Mouse (Mus musculus): ENCODE results near the gene Cep170. TPM values are rescaled to one million over a fixed set of nuclear protein-coding genes. Genes with fewer than 3 reads are reported as not detected.

Cep170 gene
- polyA plus RNA-seq, 1 experiment from 2014 or later, result 141 TPM

GRCm38 (mm10) chr1:176822949-176823348 lies 9.1 kb upstream of the Cep170 start:
- Histone ChIP-seq H3K36me3 (no peaks in the 10 kb centered on the region), H3K4me1 (peaks cover 3% of the 10 kb centered on the region; the same call in 1 of the 2 replicates), H3K9me3 (no peaks in the 10 kb centered on the region), H3K4me2 (replicated peaks) (no peak overlapping the region), H3K27me3 (no peaks in the 10 kb centered on the region), H3K4me3 (no peak overlapping the region), H3K9ac (replicated peaks) (no peak overlapping the region), H3K27ac (replicated peaks) (no peak overlapping the region)
- ATAC-seq (replicated peaks), result no peak
- 88% methylated on average over 4 of the region's 4 CpGs for WGBS

- Histone ChIP-seq H3K36me3 (no peaks in the 10 kb centered on the region), H3K4me2 (replicated peaks) (no peak overlapping the region), H3K9me3 (no peaks in the 10 kb centered on the region), H3K27ac (replicated peaks) (no peak overlapping the region), H3K27me3 (no peaks in the 10 kb centered on the region), H3K4me1 (peaks cover 3% of the 10 kb centered on the region; the same call in 1 of the 2 replicates), H3K9ac (replicated peaks) (no peak overlapping the region), H3K4me3 (no peak overlapping the region)
- no peak for ATAC-seq (replicated peaks)
- WGBS, result 63% methylated on average over 1 of the region's 1 CpGs
These were observed 8.1 kb upstream of the Cep170 start for GRCm38 (mm10) chr1:176821929-176822328.

DNA sequence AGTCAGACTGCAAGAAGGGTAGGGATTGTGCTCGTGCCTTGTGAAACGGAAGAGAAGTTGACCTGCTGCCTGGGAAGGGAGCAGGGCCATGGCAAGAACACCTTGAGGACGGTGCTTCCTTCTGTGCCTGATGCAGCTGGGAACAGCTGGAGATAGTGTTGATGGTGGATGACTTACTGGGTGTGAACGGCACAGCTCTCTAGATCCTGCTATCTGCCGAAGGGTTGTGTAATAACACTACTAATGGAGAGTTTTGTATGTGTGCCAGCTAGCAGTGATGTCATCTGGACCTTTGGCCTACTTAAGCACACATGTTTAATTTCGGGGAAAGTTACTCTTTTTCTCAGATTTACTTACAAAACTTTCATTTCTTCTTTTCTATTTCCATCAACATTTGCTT lies 4.9 kb upstream of the Cep170 start:
- H3K27ac ChIP-seq (replicated peaks), result no peak overlapping the region

GRCm38 (mm10) chr1:176818147-176818546 lies 4.3 kb upstream of the Cep170 start:
- no peak for ATAC-seq (replicated peaks)
- WGBS, result 93% methylated on average over 2 of the region's 2 CpGs
- no peak overlapping the region for H3K9ac ChIP-seq (replicated peaks)
- no peak overlapping the region for H3K4me2 ChIP-seq (replicated peaks)
- no peak overlapping the region for H3K27ac ChIP-seq (replicated peaks)
- peaks cover 12% of the 10 kb centered on the region; the same call in 1 of the 2 replicates for H3K4me1 ChIP-seq
- no peaks in the 10 kb centered on the region for H3K36me3 ChIP-seq
- H3K27me3 ChIP-seq, result no peaks in the 10 kb centered on the region
- H3K9me3 ChIP-seq, result no peaks in the 10 kb centered on the region
- no peak overlapping the region for H3K4me3 ChIP-seq

More for the DNA sequence above, 4.9 kb upstream of the Cep170 start:
- H3K9ac ChIP-seq (replicated peaks), result no peak overlapping the region
- no peaks in the 10 kb centered on the region for H3K36me3 ChIP-seq
- no peaks in the 10 kb centered on the region for H3K9me3 ChIP-seq
- 74% methylated on average over 6 of the region's 6 CpGs for WGBS
- no peaks in the 10 kb centered on the region for H3K27me3 ChIP-seq
- H3K4me3 ChIP-seq, result no peak overlapping the region
- no peak for ATAC-seq (replicated peaks)
- peaks cover 12% of the 10 kb centered on the region; the same call in 1 of the 2 replicates for H3K4me1 ChIP-seq
- H3K4me2 ChIP-seq (replicated peaks), result no peak overlapping the region

DNA sequence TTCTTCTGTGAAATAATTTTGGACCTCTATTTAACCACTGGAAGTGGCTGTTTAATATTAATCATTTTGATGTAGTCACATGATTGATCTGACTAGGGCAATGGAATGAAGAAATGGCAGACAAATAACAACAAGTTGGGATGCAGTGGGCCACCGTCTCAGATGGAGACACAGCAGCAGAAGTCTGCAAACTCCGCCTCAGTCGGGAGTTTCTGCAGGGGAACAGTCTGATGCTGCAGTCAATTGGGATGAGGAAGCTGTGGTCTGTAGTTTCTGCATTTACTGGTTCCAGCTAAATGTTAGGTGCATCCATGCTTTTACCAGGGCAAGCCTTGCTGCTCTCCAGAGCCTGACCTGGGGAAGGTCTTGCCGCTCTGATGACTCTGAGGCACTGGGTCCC lies 2.9 kb upstream of the Cep170 start:
- H3K9me3 ChIP-seq, result no peaks in the 10 kb centered on the region
- no peak overlapping the region for H3K27ac ChIP-seq (replicated peaks)
- no peaks in the 10 kb centered on the region for H3K27me3 ChIP-seq
- H3K4me3 ChIP-seq, result no peak overlapping the region
- ATAC-seq (replicated peaks), result no peak
- 87% methylated on average over 4 of the region's 4 CpGs for WGBS
- no peaks in the 10 kb centered on the region for H3K36me3 ChIP-seq
- H3K9ac ChIP-seq (replicated peaks), result no peak overlapping the region
- H3K4me1 ChIP-seq, result peaks cover 15% of the 10 kb centered on the region
- no peak overlapping the region for H3K4me2 ChIP-seq (replicated peaks)

DNA sequence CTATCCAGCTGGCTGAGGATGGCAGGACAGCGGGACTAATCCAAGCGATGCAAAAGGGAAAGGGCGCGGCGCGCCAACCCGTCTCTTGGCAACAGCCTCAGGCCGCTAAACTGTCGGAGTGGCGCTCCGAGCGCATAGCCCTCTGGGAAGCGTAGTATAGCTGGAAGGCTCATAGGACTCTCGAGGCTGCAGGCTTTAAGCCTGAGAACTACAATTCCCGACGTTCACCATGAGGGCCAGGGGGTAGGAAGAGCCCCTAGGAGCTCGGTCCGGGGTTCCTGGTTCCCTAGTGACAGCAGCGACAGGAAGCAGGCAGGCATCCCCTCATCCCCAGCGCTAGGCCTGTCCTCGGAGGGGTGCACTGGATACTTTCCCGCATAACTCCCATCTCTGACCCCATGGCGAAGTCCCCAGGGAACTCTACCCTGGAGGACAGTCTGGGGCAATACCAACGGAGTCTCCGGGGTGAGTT lies 760 bp upstream of the Cep170 start, which contains the start of gene Sdccag8:
Gene Sdccag8, plus strand, starts transcription at position 70 of the 472 bp plus-strand sequence.
- under 1% methylated on average over 25 of the region's 25 CpGs for WGBS
- no peaks in the 10 kb centered on the region for H3K27me3 ChIP-seq
- H3K9me3 ChIP-seq, result no peaks in the 10 kb centered on the region
- H3K4me3 ChIP-seq, result peak within 1 kb of the TSS; percentile 88
- H3K36me3 ChIP-seq, result no peaks in the 10 kb centered on the region
- H3K9ac ChIP-seq (replicated peaks), result peak within 1 kb of the TSS; percentile 99
- peak within 1 kb of the TSS; percentile 66 for H3K4me2 ChIP-seq (replicated peaks)
- ATAC-seq (replicated peaks), result peak; percentile 98
- peaks cover 34% of the 10 kb centered on the region for H3K4me1 ChIP-seq
- H3K27ac ChIP-seq (replicated peaks), result peak within 1 kb of the TSS; percentile 100

DNA sequence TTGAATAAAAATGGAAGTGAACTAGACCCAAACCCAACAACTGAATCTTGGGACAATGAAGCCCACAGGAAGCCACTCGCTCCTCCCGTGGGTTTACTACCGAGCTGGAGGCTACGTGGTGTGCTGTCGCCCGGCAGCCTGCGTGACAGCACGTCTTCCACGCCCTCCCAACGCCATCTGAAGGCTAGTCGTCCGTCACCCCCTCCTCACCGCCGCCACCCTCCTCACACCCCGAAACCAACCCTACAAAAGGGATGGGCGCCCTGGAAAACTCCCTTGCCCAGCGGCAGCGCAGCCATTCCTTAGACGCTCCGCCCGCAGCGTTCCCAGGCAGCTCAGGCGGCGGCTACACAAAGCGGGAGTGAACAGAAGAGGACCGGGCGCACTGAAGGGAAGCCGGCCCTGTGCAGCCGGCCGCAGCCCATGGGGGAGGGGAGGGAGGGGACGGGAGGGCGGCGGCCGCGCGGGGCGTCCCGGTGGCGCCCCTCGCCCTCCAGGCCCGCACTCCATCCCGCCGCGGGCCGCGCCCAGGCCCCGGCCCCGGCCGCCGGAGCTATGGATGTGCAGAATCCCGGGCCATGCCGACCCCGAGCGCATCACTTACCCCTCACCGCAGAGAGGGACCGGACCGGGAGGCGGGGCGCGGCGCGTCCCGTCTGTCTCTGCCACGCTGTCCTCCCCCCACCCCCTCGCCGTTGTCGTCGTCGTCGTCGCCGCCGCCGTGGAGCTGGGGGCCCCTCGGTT lies 403 bp downstream of the Cep170 start:
- Histone ChIP-seq H3K9me3 (no peaks in the 10 kb centered on the region), H3K4me1 (peaks cover 44% of the 10 kb centered on the region), H3K4me3 (peak overlapping the region; percentile 88), H3K27ac (replicated peaks) (peak overlapping the region; percentile 100), H3K9ac (replicated peaks) (peak overlapping the region; percentile 99), H3K27me3 (no peaks in the 10 kb centered on the region), H3K36me3 (no peaks in the 10 kb centered on the region), H3K4me2 (replicated peaks) (peak overlapping the region; percentile 66)
- peak; percentile 57 for ATAC-seq (replicated peaks)
- under 1% methylated on average over 68 of the region's 75 CpGs for WGBS

GRCm38 (mm10) chr1:176812491-176813291 lies 1.2 kb downstream of the Cep170 start:
- Histone ChIP-seq H3K36me3 (no peaks in the 10 kb centered on the region), H3K4me2 (replicated peaks) (peak overlapping the region; percentile 66), H3K4me1 (peaks cover 48% of the 10 kb centered on the region), H3K27me3 (no peaks in the 10 kb centered on the region), H3K27ac (replicated peaks) (peak overlapping the region; percentile 100), H3K9ac (replicated peaks) (peak overlapping the region; percentile 99), H3K9me3 (no peaks in the 10 kb centered on the region), H3K4me3 (peak overlapping the region; percentile 88)
- 14% methylated on average over 11 of the region's 11 CpGs for WGBS
- ATAC-seq (replicated peaks), result no peak

GRCm38 (mm10) chr1:176811892-176812291 lies 2.0 kb downstream of the Cep170 start:
- Histone ChIP-seq H3K36me3 (no peaks in the 10 kb centered on the region), H3K9me3 (no peaks in the 10 kb centered on the region), H3K9ac (replicated peaks) (peak overlapping the region; percentile 99), H3K27me3 (no peaks in the 10 kb centered on the region), H3K4me3 (peak overlapping the region; percentile 88), H3K4me2 (replicated peaks) (peak overlapping the region; percentile 66), H3K4me1 (peaks cover 51% of the 10 kb centered on the region), H3K27ac (replicated peaks) (peak overlapping the region; percentile 100)
- no peak for ATAC-seq (replicated peaks)
- WGBS, result 88% methylated on average over 3 of the region's 3 CpGs

GRCm38 (mm10) chr1:176810161-176810560 lies 3.7 kb downstream of the Cep170 start:
- H3K27me3 ChIP-seq, result no peaks in the 10 kb centered on the region
- no peak overlapping the region for H3K4me3 ChIP-seq
- H3K27ac ChIP-seq (replicated peaks), result no peak overlapping the region
- no peak overlapping the region for H3K9ac ChIP-seq (replicated peaks)
- no peak for ATAC-seq (replicated peaks)
- no peaks in the 10 kb centered on the region for H3K36me3 ChIP-seq
- peaks cover 50% of the 10 kb centered on the region for H3K4me1 ChIP-seq
- H3K4me2 ChIP-seq (replicated peaks), result no peak overlapping the region
- no peaks in the 10 kb centered on the region for H3K9me3 ChIP-seq

DNA sequence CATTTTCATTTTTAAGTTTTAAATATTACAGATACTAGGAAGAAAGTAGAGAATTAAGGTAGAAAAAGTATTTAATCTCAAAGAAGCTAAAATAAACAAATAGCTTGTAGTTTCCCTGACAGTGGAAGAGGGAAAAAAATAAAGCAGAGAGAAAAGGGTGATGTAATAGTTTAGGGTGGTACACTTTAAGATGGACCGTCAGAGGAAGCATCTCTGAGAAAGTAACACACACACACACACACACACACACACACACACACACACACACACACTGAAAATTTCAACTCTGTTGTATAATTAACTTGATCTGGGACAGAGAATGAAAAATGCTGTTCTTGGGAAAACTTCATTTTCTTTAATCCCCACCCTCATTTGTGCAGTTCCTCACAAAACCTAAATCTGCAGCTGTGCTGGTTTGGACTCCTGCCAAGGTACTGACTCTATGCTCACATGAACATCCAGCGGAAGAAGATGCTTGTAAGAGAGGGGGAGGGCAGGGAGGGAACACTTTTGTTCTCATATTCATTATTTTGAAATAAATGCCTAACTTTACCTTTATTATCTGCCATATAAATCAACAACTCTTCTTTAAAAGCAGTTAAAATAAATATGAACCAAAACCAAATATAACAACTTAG lies 13.0 kb downstream of the Cep170 start:
- WGBS, result 0% methylated on average over 2 of the region's 2 CpGs
- Histone ChIP-seq H3K4me2 (replicated peaks) (no peak overlapping the region), H3K9me3 (no peaks in the 10 kb centered on the region)

DNA sequence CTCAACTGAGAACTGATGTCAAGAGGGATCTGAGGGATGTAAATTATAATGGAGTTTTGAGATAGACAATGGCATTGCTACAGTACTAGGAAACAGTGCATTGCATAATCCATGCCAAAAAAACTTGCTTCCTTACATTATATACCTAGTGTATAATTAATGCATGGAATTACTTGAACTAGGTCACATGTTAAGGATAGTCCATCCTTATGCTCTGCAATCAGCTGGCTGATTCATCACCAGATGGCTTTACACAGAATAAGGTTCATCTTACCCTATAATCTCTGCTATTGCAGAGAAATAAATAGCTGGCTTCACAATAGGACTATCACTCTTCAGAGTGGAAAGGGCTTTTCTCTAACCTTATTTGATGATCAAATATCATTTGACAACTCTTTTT lies 15.2 kb downstream of the Cep170 start:
- Histone ChIP-seq H3K27ac (replicated peaks) (no peak overlapping the region), H3K36me3 (no peaks in the 10 kb centered on the region), H3K4me3 (no peak overlapping the region), H3K27me3 (no peaks in the 10 kb centered on the region), H3K9me3 (no peaks in the 10 kb centered on the region), H3K4me2 (replicated peaks) (no peak overlapping the region), H3K4me1 (peaks cover 53% of the 10 kb centered on the region), H3K9ac (replicated peaks) (no peak overlapping the region)
- ATAC-seq (replicated peaks), result no peak

More for the DNA sequence above, 13.0 kb downstream of the Cep170 start:
- Histone ChIP-seq H3K4me1 (peaks cover 37% of the 10 kb centered on the region), H3K4me3 (no peak overlapping the region), H3K9ac (replicated peaks) (no peak overlapping the region), H3K27ac (replicated peaks) (no peak overlapping the region), H3K36me3 (no peaks in the 10 kb centered on the region), H3K27me3 (no peaks in the 10 kb centered on the region)
- peak; percentile 63 for ATAC-seq (replicated peaks)

Data from forebrain, embryonic 15.5 days (tissue).